Mouse (Mus musculus) telencephalon, adult 2 months (tissue): ENCODE measurements around the gene Coasy.

Source experiments
- DNase-seq: peaks from one replicate; pipeline ENCODE4 v3.0.0-alpha.2; 2011; ENCODE audit warnings: low read depth, low spot score

Coasy gene

DNA sequence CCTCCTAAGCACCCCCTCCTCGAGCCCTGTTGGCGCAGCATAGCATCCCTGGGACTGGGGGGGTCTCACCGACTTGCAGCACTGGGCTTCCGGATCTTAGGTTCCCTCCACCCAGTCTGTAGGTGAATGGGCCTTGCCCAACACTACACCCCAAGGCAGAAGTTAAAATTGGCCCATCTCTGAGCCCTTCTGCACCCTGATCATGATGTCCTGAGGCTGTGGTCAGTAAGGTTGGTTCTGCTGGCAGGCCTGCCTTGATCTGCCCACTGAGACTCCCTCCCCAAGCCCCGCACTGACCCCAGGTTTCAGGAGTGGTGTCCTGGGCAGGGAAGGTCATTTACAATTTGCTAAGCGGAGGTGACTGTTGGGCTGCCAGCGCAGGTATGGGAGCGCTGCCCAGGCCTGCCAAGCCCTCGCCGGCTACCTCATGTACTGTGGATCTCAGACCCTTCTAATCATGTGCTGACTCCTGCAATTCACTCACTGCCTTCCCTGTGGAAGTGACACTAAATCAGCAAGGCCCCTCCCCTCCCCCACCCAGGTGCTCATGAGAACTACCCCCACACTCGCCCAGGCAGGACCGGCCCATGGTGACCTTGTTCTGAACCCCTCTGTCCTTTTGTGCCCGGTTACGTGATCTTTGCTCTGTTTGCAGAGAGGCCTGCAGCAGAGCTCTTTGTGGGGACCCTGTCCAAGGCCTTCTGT is 19.2 kb upstream of the Coasy start:
- no peak for DNase-seq

DNA sequence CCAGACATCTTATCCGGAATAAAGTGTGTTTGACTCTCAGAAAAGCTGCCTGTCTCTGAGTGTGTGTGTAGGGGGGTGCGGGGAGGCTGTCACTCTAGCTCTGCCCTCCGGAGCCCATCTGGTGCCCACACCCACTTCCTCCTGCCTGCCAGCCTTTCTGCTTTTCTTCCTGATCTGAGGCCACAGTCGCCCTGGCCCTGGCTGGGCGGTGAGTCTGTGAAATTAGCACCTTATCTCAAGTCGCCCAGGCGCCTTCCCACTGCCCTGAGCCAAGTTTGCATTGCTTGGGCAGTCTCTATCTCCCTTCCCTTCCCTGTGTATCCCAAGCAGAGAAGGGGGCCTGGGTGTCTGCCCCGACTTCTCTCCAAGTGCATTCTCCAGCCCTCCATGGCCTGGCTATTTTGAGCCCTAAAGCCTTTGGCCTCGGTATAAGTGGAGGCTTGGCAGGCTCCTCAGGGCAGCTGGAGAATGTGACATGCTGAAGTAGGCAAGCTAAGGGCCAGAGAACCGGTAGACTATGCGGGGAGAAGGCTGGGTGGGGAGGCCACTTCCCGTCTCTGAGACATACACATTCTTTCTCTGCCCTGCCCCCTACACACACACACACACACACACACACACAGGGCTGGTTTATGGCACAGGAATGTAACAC is 18.6 kb upstream of the Coasy start:
- DNase-seq: no peak

- DNase-seq: no peak
Observed at GRCm38 (mm10) chr11:101064462-101064861, 17.9 kb upstream of the Coasy start.

DNA sequence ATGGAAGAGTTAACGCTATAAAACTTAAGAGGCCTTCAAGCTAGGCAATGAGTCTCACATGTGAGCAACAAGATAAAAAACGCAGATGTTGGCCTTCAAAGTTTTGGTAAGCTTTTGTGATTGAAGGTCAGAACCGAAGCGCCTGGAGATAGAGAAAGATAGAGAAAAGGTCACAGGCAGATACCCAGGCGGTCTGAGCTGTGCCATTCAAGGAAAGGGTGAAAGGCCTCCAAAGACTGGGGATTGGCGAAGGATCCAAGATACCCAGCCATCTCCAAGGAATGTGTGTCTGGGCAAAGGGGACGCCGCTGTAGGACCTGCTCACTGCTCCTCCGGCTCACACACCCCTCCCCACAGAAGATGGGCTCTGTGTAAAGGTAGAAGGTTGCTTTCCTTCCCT is 17.4 kb upstream of the Coasy start:
- no peak for DNase-seq

DNA sequence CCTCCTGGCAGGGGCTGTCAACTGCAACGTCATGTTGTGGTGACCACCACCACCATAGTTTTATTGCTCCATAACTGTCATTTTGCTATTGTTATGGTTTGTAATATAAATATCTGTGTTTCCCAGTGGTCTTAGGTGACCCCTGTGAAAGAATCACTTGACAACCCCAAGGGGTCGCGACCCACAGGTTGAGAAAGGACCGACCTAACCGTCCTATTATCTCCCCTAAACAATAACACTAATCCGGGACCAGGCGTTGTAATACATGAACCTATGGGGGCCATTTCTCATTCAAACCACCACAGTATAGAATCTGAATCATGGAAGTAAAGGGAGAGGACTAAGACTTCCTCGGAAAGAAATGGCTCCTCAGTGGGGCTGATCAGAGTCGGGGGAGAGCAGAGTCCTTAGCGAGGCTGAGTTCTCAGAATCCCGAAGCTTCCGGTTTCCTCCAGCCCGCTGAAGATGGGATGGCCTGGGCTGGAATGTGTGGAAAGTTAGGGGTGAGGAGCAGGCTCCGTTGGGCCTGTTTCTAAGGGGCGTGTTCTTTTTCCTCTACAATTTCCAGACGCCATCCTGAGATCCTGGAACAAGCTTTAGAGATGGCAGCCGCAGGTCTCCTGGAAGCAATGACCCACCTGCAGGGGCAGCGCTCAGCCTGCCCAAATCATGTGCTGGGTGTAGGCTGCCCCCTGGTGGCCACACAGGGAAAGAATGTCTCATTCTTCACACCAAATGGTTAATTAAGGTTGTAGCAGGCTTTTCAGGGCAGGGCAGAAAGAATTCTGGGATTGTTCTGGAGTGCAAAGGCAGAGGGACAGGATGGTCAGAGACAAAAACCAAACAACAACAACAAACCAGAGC is 15.6 kb upstream of the Coasy start:
- DNase-seq: no peak

GRCm38 (mm10) chr11:101069391-101070188 is 12.8 kb upstream of the Coasy start, which contains the start of gene Naglu:
TSS of gene Naglu (plus strand) at chr11:101070012.
- peak; percentile 86 for DNase-seq

DNA sequence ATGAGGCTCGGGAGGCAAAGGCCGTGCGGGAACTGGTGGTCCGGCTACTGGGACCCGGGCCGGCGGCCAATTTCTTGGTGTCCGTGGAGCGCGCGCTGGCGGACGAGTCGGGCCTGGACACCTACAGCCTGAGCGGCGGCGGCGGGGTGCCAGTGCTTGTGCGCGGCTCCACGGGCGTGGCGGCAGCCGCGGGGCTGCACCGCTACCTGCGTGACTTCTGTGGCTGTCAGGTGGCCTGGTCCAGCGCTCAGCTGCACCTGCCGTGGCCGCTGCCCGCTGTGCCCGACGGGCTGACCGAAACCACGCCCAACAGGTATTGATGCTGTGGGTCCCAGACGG is 12.2 kb upstream of the Coasy start:
- DNase-seq: no peak

DNA sequence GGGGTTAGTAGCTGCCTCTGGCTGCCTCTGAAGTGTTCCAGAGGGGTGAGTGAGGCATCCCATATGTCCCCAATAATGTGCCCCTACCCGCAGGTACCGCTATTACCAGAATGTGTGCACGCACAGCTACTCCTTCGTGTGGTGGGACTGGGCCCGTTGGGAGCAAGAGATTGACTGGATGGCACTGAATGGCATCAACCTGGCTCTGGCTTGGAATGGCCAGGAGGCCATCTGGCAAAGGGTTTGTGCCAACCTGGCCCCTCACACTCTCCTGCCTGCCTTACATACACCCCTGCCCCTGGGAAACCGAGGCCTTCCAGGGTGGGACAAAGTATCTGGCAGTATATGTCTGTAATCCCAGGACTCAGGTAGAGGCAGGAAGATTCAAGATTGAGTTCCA is 11.4 kb upstream of the Coasy start:
- DNase-seq: no peak

DNA sequence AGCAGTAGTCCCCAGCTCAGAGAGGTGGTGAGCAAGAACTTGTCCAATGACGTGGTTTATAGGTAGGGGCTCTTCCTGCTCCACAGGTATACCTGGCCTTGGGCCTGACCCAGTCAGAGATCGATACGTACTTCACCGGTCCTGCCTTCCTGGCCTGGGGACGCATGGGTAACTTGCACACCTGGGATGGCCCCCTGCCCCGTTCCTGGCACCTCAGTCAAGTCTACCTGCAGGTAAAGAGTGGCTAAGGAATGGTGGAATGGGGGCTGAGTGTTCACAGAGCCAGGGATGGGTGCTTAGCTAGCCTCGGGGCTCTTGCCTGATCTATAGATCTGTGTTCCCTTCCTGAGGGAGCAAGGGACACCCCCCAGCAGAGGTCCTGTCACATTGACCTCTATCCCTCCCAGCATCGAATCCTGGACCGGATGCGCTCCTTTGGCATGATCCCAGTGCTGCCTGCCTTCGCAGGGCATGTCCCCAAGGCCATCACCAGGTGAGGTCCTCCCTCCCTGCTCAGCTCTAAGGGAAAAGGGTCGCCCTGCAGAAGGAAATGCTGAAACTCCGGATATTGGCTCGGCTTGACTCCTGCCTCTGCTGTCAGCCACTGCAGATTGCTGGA is 10.4 kb upstream of the Coasy start:
- DNase-seq: no peak

- no peak for DNase-seq
Observed at GRCm38 (mm10) chr11:101078121-101078520, 4.2 kb upstream of the Coasy start, which contains the start of gene Hsd17b1. TSS of gene Hsd17b1 (plus strand) at chr11:101078411.

- no peak for DNase-seq
Observed at GRCm38 (mm10) chr11:101079746-101080145, 2.6 kb upstream of the Coasy start.

DNA sequence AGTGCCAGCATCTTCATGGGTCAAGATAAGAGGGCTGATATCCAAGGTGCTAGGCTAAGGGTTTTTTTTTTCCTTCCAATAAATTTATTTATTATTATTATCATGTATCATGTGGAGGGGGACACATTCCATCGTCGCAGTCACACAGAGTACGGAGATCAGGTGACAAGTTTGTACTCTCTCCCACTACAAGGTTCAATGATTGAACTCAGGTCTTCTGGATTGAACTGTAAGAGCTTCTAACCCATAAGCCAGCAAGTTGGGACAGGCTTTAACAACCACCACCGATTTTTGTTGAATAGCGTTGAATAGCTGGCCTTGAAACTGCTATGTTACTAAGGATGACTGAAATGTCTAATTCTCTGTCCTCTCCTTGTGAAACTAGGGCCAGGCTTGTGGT is 1.9 kb upstream of the Coasy start:
- DNase-seq: no peak

- no peak for DNase-seq
Observed at GRCm38 (mm10) chr11:101081659-101082058, 706 bp upstream of the Coasy start.

GRCm38 (mm10) chr11:101083083-101083697 is 825 bp downstream of the Coasy start:
- no peak for DNase-seq

- no peak for DNase-seq
Observed at GRCm38 (mm10) chr11:101084246-101084645, 1.9 kb downstream of the Coasy start.

- DNase-seq: no peak
Observed at GRCm38 (mm10) chr11:101084811-101085210, 2.4 kb downstream of the Coasy start.

- no peak for DNase-seq
Observed at GRCm38 (mm10) chr11:101085617-101086322, 3.4 kb downstream of the Coasy start.

- no peak for DNase-seq
Observed at GRCm38 (mm10) chr11:101086323-101086674, 3.9 kb downstream of the Coasy start.

- DNase-seq: peak; percentile 94
Observed at GRCm38 (mm10) chr11:101086756-101087681, 4.7 kb downstream of the Coasy start, which contains the start of gene Mlx. TSS of gene Mlx (plus strand) at chr11:101087277.
